Mouse (Mus musculus): ENCODE results near the gene Ccdc127.

Ccdc127 gene

GRCm38 (mm10) chr13:74390371-74390990 lies 40.4 kb downstream of the Ccdc127 start, which contains the start of gene Zfp72:
Gene Zfp72 (minus strand): TSS chr13:74390836.
- DNase-seq: peak; percentile 74 to 75

GRCm38 (mm10) chr13:74391156-74391555 lies 41.0 kb downstream of the Ccdc127 start:
- DNase-seq: no peak

- no peak for DNase-seq
Measured at GRCm38 (mm10) chr13:74399298-74399839, 49.3 kb downstream of the Ccdc127 start, which contains the start of gene Ftl1-ps1. Gene Ftl1-ps1 (plus strand): TSS chr13:74399694.

Data from B cell, adult 2 months (primary cell).